Mouse (Mus musculus) layer of hippocampus, postnatal 25 days (tissue): Measurements from ENCODE around the gene C8a. TPM values are rescaled to one million over a fixed set of nuclear protein-coding genes. Genes with fewer than 3 reads are reported as not detected.

Experiments
- DNase-seq, 2 experiments: peaks; one replicate each; pipeline ENCODE4 v3.0.0; 2022; ENCODE audit warnings: mixed read lengths in 2 of 2, low spot score in 1 of 2; ENCODE audit errors: extremely low spot score in 1 of 2
- total RNA-seq, 2 experiments: library from RNA; stranded (reverse); gene quantifications; 2 replicates each; pipeline ENCODE4 v1.2.3; 2021

Gene C8a
- total RNA-seq, 2 experiments from 2014 or later = not detected

GRCm38 (mm10) chr4:104843546-104843945 lies 32.7 kb downstream of the C8a start:
- no peak for DNase-seq

GRCm38 (mm10) chr4:104842204-104842603 lies 34.0 kb downstream of the C8a start:
- no peak for DNase-seq

- DNase-seq = no peak
Measured at GRCm38 (mm10) chr4:104838342-104838741, 37.9 kb downstream of the C8a start.

- DNase-seq = no peak
Measured at GRCm38 (mm10) chr4:104835096-104835495, 41.1 kb downstream of the C8a start.

GRCm38 (mm10) chr4:104828939-104829338 lies 47.3 kb downstream of the C8a start:
- peak in 1 of 2 experiments; percentile 49 for DNase-seq

- DNase-seq = no peak
Measured at GRCm38 (mm10) chr4:104824381-104825077, 51.7 kb downstream of the C8a start.

GRCm38 (mm10) chr4:104823597-104824101 lies 52.5 kb downstream of the C8a start:
- no peak for DNase-seq

GRCm38 (mm10) chr4:104819891-104820290 lies 56.3 kb downstream of the C8a start:
- DNase-seq = no peak

- DNase-seq = no peak
Measured at GRCm38 (mm10) chr4:104818986-104819385, 57.2 kb downstream of the C8a start.

- no peak for DNase-seq
Measured at GRCm38 (mm10) chr4:104817509-104817908, 58.7 kb downstream of the C8a start.

GRCm38 (mm10) chr4:104816519-104817232 lies 59.5 kb downstream of the C8a start:
- DNase-seq = no peak

GRCm38 (mm10) chr4:104813617-104814016 lies 62.6 kb downstream of the C8a start:
- DNase-seq = no peak

- DNase-seq = no peak
Measured at GRCm38 (mm10) chr4:104810710-104811286, 65.4 kb downstream of the C8a start.

GRCm38 (mm10) chr4:104805414-104806257 lies 70.6 kb downstream of the C8a start:
- no peak for DNase-seq

GRCm38 (mm10) chr4:104804100-104804499 lies 72.1 kb downstream of the C8a start:
- no peak for DNase-seq

GRCm38 (mm10) chr4:104801625-104802024 lies 74.6 kb downstream of the C8a start:
- DNase-seq = no peak

GRCm38 (mm10) chr4:104798951-104799350 lies 77.2 kb downstream of the C8a start:
- no peak for DNase-seq

- DNase-seq = no peak
Measured at GRCm38 (mm10) chr4:104792111-104792510, 84.1 kb downstream of the C8a start.

GRCm38 (mm10) chr4:104782346-104782745 lies 93.9 kb downstream of the C8a start:
- no peak for DNase-seq

GRCm38 (mm10) chr4:104781441-104781840 lies 94.8 kb downstream of the C8a start:
- no peak for DNase-seq
